In the genomic region with DNA sequence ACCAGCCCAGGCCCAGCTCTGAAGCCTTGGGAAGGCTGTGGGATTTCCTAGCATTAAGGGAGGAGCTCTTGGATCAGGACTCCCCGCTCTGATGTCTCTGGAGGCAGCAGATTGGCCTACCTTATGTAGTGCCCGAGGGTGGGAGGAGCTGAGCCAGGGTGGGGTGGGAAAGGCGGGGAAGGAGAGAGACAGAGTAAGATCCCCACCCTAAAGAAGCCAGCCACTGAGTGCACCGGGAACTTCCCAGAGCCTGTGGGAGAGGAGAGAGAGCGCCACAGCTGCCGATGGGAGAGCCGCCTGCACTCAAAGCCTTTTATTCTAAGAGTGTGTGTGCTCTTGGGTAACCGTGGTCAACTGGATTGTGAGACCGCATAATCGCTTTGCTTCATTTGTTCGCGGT, we compare ENCODE assay signal across 21 mouse cellular contexts. TPM values are rescaled to one million over a fixed set of nuclear protein-coding genes. Genes with fewer than 3 reads are reported as not detected.
A peak's percentile ranks its signal among the peaks of the same experiment; 100 is the strongest.
DNase-seq lines count a peak whose midpoint lies in the region; ATAC-seq and TF ChIP-seq lines count a peak whose summit lies in the region.
"Had no signal": no experiment of that assay in that cellular context is flagged by ENCODE, and none has a peak within 500 bp of the region (broad histone marks: within the 10 kb centered on the region; RNA-seq: fewer than 3 reads in every experiment).

No protein-coding gene starts in this region.

- no peak overlapping the region for H3K4me2 ChIP-seq in forebrain, embryonic 11.5 days (ENCODE audit: low read depth, low read length, severe bottlenecking)
- no peak overlapping the region for H3K4me2 ChIP-seq in midbrain, postnatal 0 days (ENCODE audit: low read depth, low read length, poor library complexity, severe bottlenecking)
- no peak overlapping the region for H3K4me2 ChIP-seq in embryonic facial prominence, embryonic 13.5 days
- H3K4me2 ChIP-seq in midbrain, embryonic 14.5 days (ENCODE audit: low read length): no peak overlapping the region
- H3K4me2 ChIP-seq: heart, embryonic 12.5 days; limb, embryonic 12.5 days had no signal

- peak overlapping the region; percentile 22; the same call in 1 of the 2 replicates for H3K27ac ChIP-seq in forebrain, embryonic 10.5 days
- H3K27ac ChIP-seq in forebrain, embryonic 11.5 days (ENCODE audit: low read depth, low read length): no peak overlapping the region
- 0 out of 2 replicates have a peak overlapping the region, but pooled peaks have one; percentile 30 for H3K27ac ChIP-seq in midbrain, embryonic 10.5 days (replicated peaks)
- H3K27ac ChIP-seq in midbrain, postnatal 0 days (ENCODE audit: low read depth, low read length): no peak overlapping the region
- 0 out of 2 replicates have a peak overlapping the region, but pooled peaks have one; percentile 2 for H3K27ac ChIP-seq in embryonic facial prominence, embryonic 13.5 days
- H3K27ac ChIP-seq in midbrain, embryonic 14.5 days (replicated peaks; ENCODE audit: low read depth, low read length): no peak overlapping the region
- H3K27ac ChIP-seq: limb, embryonic 12.5 days had no signal

- 73% methylated on average over 12 of the region's 12 CpGs for WGBS in forebrain, embryonic 10.5 days
- WGBS in forebrain, embryonic 11.5 days: 52% methylated on average over 12 of the region's 12 CpGs
- WGBS in midbrain, embryonic 10.5 days: 64% methylated on average over 12 of the region's 12 CpGs
- whole genome bisulfite sequencing in midbrain, postnatal 0 days: 30% methylated on average over 12 of the region's 12 CpGs
- 69% methylated on average over 12 of the region's 12 CpGs for WGBS in embryonic facial prominence, embryonic 13.5 days
- 22% methylated on average over 12 of the region's 12 CpGs for WGBS in midbrain, embryonic 14.5 days

- TF ChIP-seq CTCF in midbrain, postnatal 0 days (IDR thresholded peaks at IDR 0.05): no peak

- H3K4me3 ChIP-seq in forebrain, embryonic 10.5 days: no peak overlapping the region
- no peak overlapping the region for H3K4me3 ChIP-seq in forebrain, embryonic 11.5 days (ENCODE audit: low read depth, low read length)
- no peak overlapping the region for H3K4me3 ChIP-seq in midbrain, embryonic 10.5 days
- H3K4me3 ChIP-seq in midbrain, postnatal 0 days (ENCODE audit: low read depth, low read length): no peak overlapping the region
- no peak overlapping the region for H3K4me3 ChIP-seq in embryonic facial prominence, embryonic 13.5 days
- no peak overlapping the region for H3K4me3 ChIP-seq in midbrain, embryonic 14.5 days (replicated peaks; ENCODE audit: low read depth, low read length)
- H3K4me3 ChIP-seq: heart, embryonic 12.5 days; limb, embryonic 12.5 days had no signal

- no peaks in the 10 kb centered on the region for H3K27me3 ChIP-seq in forebrain, embryonic 10.5 days (ENCODE audit: poor library complexity, severe bottlenecking)
- H3K27me3 ChIP-seq in forebrain, embryonic 11.5 days (ENCODE audit: control insufficient read depth, insufficient read depth, low read length): no peaks in the 10 kb centered on the region
- H3K27me3 ChIP-seq in midbrain, embryonic 10.5 days (ENCODE audit: low read depth, poor library complexity, severe bottlenecking): no peaks in the 10 kb centered on the region
- no peaks in the 10 kb centered on the region for H3K27me3 ChIP-seq in midbrain, postnatal 0 days (ENCODE audit: insufficient read depth, low read length)
- no peaks in the 10 kb centered on the region for H3K27me3 ChIP-seq in embryonic facial prominence, embryonic 13.5 days
- no peaks in the 10 kb centered on the region for H3K27me3 ChIP-seq in midbrain, embryonic 14.5 days (ENCODE audit: control insufficient read depth, insufficient read depth, low read length)
- H3K27me3 ChIP-seq: heart, embryonic 12.5 days; limb, embryonic 12.5 days had no signal

- no peak for DNase-seq in forebrain, embryonic 10.5 days (ENCODE audit: extremely low spot score, low spot score)
- no peak for DNase-seq in forebrain, embryonic 11.5 days (ENCODE audit: low spot score)
- DNase-seq in midbrain, embryonic 10.5 days (ENCODE audit: low spot score): no peak
- no peak for DNase-seq in midbrain, postnatal 0 days (ENCODE audit: low spot score)
- peak; percentile 39 for DNase-seq in midbrain, embryonic 14.5 days
- DNase-seq in adrenal gland, adult (ENCODE audit: inconsistent age in 2 of 2, low spot score in 1 of 2): no peak
- DNase-seq in spleen, postnatal 10 days (ENCODE audit: low spot score in 2 of 2): no peak
- DNase-seq: adrenal gland, postnatal 25 days; cerebellum, adult 11-12 months; gastrocnemius, postnatal 25 days; kidney, postnatal 4 days; liver, postnatal 0 days; right cerebral cortex, adult 18-20 months; thymus, adult 18-20 months had no signal

- no peak for ATAC-seq in forebrain, embryonic 11.5 days (replicated peaks; ENCODE audit: low FRiP score)
- ATAC-seq in midbrain, postnatal 0 days (ENCODE audit: low FRiP score): no peak
- ATAC-seq in embryonic facial prominence, embryonic 13.5 days (ENCODE audit: insufficient number of reproducible peaks, insufficient read depth, low FRiP score, low TSS enrichment, low read depth): no peak
- ATAC-seq in midbrain, embryonic 14.5 days (ENCODE audit: low FRiP score, low TSS enrichment): no peak
- ATAC-seq: liver, postnatal 0 days had no signal

- H3K9me3 ChIP-seq in forebrain, embryonic 10.5 days: no peaks in the 10 kb centered on the region
- no peaks in the 10 kb centered on the region for H3K9me3 ChIP-seq in forebrain, embryonic 11.5 days (ENCODE audit: control insufficient read depth, low read length)
- H3K9me3 ChIP-seq in midbrain, embryonic 10.5 days (replicated peaks): no peaks in the 10 kb centered on the region
- H3K9me3 ChIP-seq in midbrain, postnatal 0 days (ENCODE audit: low read length): no peaks in the 10 kb centered on the region
- H3K9me3 ChIP-seq in embryonic facial prominence, embryonic 13.5 days: no peaks in the 10 kb centered on the region
- no peaks in the 10 kb centered on the region for H3K9me3 ChIP-seq in midbrain, embryonic 14.5 days (ENCODE audit: control insufficient read depth, low read length)
- H3K9me3 ChIP-seq: heart, embryonic 12.5 days; limb, embryonic 12.5 days had no signal

- H3K36me3 ChIP-seq in forebrain, embryonic 10.5 days (replicated peaks): peaks cover 88% of the 10 kb centered on the region
- H3K36me3 ChIP-seq in forebrain, embryonic 11.5 days (ENCODE audit: control insufficient read depth, insufficient read depth, low read length): peaks cover 15% of the 10 kb centered on the region
- peaks cover 81% of the 10 kb centered on the region for H3K36me3 ChIP-seq in midbrain, embryonic 10.5 days
- H3K36me3 ChIP-seq in midbrain, postnatal 0 days (ENCODE audit: insufficient read depth, low read length): peaks cover 44% of the 10 kb centered on the region
- H3K36me3 ChIP-seq in embryonic facial prominence, embryonic 13.5 days: peaks cover 66% of the 10 kb centered on the region
- peaks cover 50% of the 10 kb centered on the region for H3K36me3 ChIP-seq in midbrain, embryonic 14.5 days (ENCODE audit: control insufficient read depth, insufficient read depth, low read length)

- no peak overlapping the region for H3K9ac ChIP-seq in forebrain, embryonic 11.5 days (ENCODE audit: low read length)
- H3K9ac ChIP-seq in midbrain, postnatal 0 days (replicated peaks; ENCODE audit: low read length, poor library complexity, severe bottlenecking): no peak overlapping the region
- H3K9ac ChIP-seq in embryonic facial prominence, embryonic 13.5 days: no peak overlapping the region
- no peak overlapping the region for H3K9ac ChIP-seq in midbrain, embryonic 14.5 days (replicated peaks; ENCODE audit: low read length)
- H3K9ac ChIP-seq: heart, embryonic 12.5 days; limb, embryonic 12.5 days; liver, postnatal 0 days had no signal

- peaks cover 32% of the 10 kb centered on the region for H3K4me1 ChIP-seq in forebrain, embryonic 10.5 days
- H3K4me1 ChIP-seq in forebrain, embryonic 11.5 days (replicated peaks; ENCODE audit: control insufficient read depth, insufficient read depth, low read length): peaks cover 8% of the 10 kb centered on the region; the same call in 1 of the 2 replicates
- H3K4me1 ChIP-seq in midbrain, embryonic 10.5 days: peaks cover 46% of the 10 kb centered on the region
- H3K4me1 ChIP-seq in midbrain, postnatal 0 days (ENCODE audit: insufficient read depth, low read length): no peaks in the 10 kb centered on the region
- peaks cover 17% of the 10 kb centered on the region for H3K4me1 ChIP-seq in embryonic facial prominence, embryonic 13.5 days
- H3K4me1 ChIP-seq in midbrain, embryonic 14.5 days (ENCODE audit: control insufficient read depth, insufficient read depth, low read length): 0 out of 2 replicates have a peak, but pooled peaks cover 3% of the 10 kb centered on the region

RNA-seq across cellular contexts. Expression of gene Zbtb17, which starts 16.6 kb away (rescaled TPM):
- 58.9 and 61.1 TPM in 2 replicates for polyA plus RNA-seq in forebrain, embryonic 10.5 days (2016; fragmentation: Nextera tagmentation; extraction: Ambion mirVana)
- 50.8 and 55.7 TPM in 2 replicates for polyA plus RNA-seq in forebrain, embryonic 11.5 days (2014; fragmentation: Nextera tagmentation; extraction: Ambion mirVana)
- 55.1 and 61.5 TPM in 2 replicates for polyA plus RNA-seq in midbrain, embryonic 10.5 days (2016; fragmentation: Nextera tagmentation; extraction: Ambion mirVana)
- 31.0 and 34.4 TPM in 2 replicates for total RNA-seq in midbrain, postnatal 0 days (2014; rRNA removed)
- polyA plus RNA-seq in midbrain, postnatal 0 days (2015; fragmentation: Nextera tagmentation; extraction: Ambion mirVana): 30.1 and 30.8 TPM in 2 replicates
- polyA plus RNA-seq in embryonic facial prominence, embryonic 13.5 days (2015; fragmentation: Nextera tagmentation; extraction: Ambion mirVana): 43.4 and 43.8 TPM in 2 replicates
- polyA plus RNA-seq in midbrain, embryonic 14.5 days (2014; fragmentation: Nextera tagmentation; extraction: Ambion mirVana): 42.0 and 49.2 TPM in 2 replicates

RNA-seq across cellular contexts. Expression of gene Srarp, which starts 25.2 kb away (rescaled TPM):
- polyA plus RNA-seq in forebrain, embryonic 10.5 days (2016; fragmentation: Nextera tagmentation; extraction: Ambion mirVana): not detected in 2 replicates
- not detected in 2 replicates for polyA plus RNA-seq in forebrain, embryonic 11.5 days (2014; fragmentation: Nextera tagmentation; extraction: Ambion mirVana)
- polyA plus RNA-seq in midbrain, embryonic 10.5 days (2016; fragmentation: Nextera tagmentation; extraction: Ambion mirVana): not detected in 2 replicates
- total RNA-seq in midbrain, postnatal 0 days (2014; rRNA removed): 1.9 and 4.5 TPM in 2 replicates
- 0.52 and 0.76 TPM in 2 replicates for polyA plus RNA-seq in midbrain, postnatal 0 days (2015; fragmentation: Nextera tagmentation; extraction: Ambion mirVana)
- polyA plus RNA-seq in embryonic facial prominence, embryonic 13.5 days (2015; fragmentation: Nextera tagmentation; extraction: Ambion mirVana): not detected in 2 replicates
- 0.24 and 0.74 TPM in 2 replicates for polyA plus RNA-seq in midbrain, embryonic 14.5 days (2014; fragmentation: Nextera tagmentation; extraction: Ambion mirVana)
- total RNA-seq: adrenal gland, postnatal 25 days; hematopoietic stem cell, adult 5-6 weeks had no signal
- polyA plus RNA-seq: heart, embryonic 12.5 days; intestine, embryonic 14.5 days; limb, embryonic 12.5 days; liver, postnatal 0 days; spleen, adult 2 months had no signal

RNA-seq across cellular contexts. Expression of gene Hspb7, which starts 40.5 kb away (rescaled TPM):
- polyA plus RNA-seq in forebrain, embryonic 10.5 days (2016; fragmentation: Nextera tagmentation; extraction: Ambion mirVana): not detected in 2 replicates
- polyA plus RNA-seq in forebrain, embryonic 11.5 days (2014; fragmentation: Nextera tagmentation; extraction: Ambion mirVana): not detected in 2 replicates
- polyA plus RNA-seq in midbrain, embryonic 10.5 days (2016; fragmentation: Nextera tagmentation; extraction: Ambion mirVana): not detected in 2 replicates
- total RNA-seq in midbrain, postnatal 0 days (2014; rRNA removed): 0.05 TPM in 1 of 2 replicates, not detected in the other
- 0.10 and 0.12 TPM in 2 replicates for polyA plus RNA-seq in midbrain, postnatal 0 days (2015; fragmentation: Nextera tagmentation; extraction: Ambion mirVana)
- polyA plus RNA-seq in embryonic facial prominence, embryonic 13.5 days (2015; fragmentation: Nextera tagmentation; extraction: Ambion mirVana): 0.63 TPM in 1 of 2 replicates, not detected in the other
- not detected in 2 replicates for polyA plus RNA-seq in midbrain, embryonic 14.5 days (2014; fragmentation: Nextera tagmentation; extraction: Ambion mirVana)
- polyA plus RNA-seq: limb, embryonic 12.5 days had no signal

RNA-seq across cellular contexts. Expression of gene Clcnkb, which starts 45.3 kb away (rescaled TPM):
- not detected in 2 replicates for polyA plus RNA-seq in forebrain, embryonic 10.5 days (2016; fragmentation: Nextera tagmentation; extraction: Ambion mirVana)
- not detected in 2 replicates for polyA plus RNA-seq in forebrain, embryonic 11.5 days (2014; fragmentation: Nextera tagmentation; extraction: Ambion mirVana)
- not detected in 2 replicates for polyA plus RNA-seq in midbrain, embryonic 10.5 days (2016; fragmentation: Nextera tagmentation; extraction: Ambion mirVana)
- not detected in 2 replicates for total RNA-seq in midbrain, postnatal 0 days (2014; rRNA removed)
- 0.27 and 0.43 TPM in 2 replicates for polyA plus RNA-seq in midbrain, postnatal 0 days (2015; fragmentation: Nextera tagmentation; extraction: Ambion mirVana)
- not detected in 2 replicates for polyA plus RNA-seq in embryonic facial prominence, embryonic 13.5 days (2015; fragmentation: Nextera tagmentation; extraction: Ambion mirVana)
- not detected in 2 replicates for polyA plus RNA-seq in midbrain, embryonic 14.5 days (2014; fragmentation: Nextera tagmentation; extraction: Ambion mirVana)
- total RNA-seq: adrenal gland, postnatal 25 days; gastrocnemius, postnatal 25 days; hematopoietic stem cell, adult 5-6 weeks had no signal
- polyA plus RNA-seq: cortical plate, adult 2 months; limb, embryonic 12.5 days; liver, postnatal 0 days had no signal

Comparison
In these comparisons a context has a peak if more than half of its experiments do, and no peak if none do; other contexts are left out.
1. H3K27ac ChIP-seq: peak in forebrain, embryonic 10.5 days (single experiment), midbrain, embryonic 10.5 days (single experiment) and embryonic facial prominence, embryonic 13.5 days (single experiment); none in forebrain, embryonic 11.5 days (single experiment), midbrain, postnatal 0 days (single experiment) and midbrain, embryonic 14.5 days (single experiment).